Comparison of ENCODE assay signal across 8 mouse cellular contexts in genomic region chr2:34826460-34827231, GRCm38 (mm10). TPM values are rescaled to one million over a fixed set of nuclear protein-coding genes. Genes with fewer than 3 reads are reported as not detected.
DNase-seq lines count a peak whose midpoint lies in the region; ATAC-seq and TF ChIP-seq lines count a peak whose summit lies in the region.

No protein-coding gene starts in this region.

- peak; percentile 42; the same call in 1 of the 2 replicates for ATAC-seq in lung, embryonic 14.5 days (ENCODE audit: insufficient read depth)
- 0 out of 2 replicates have a peak, but pooled peaks have one; percentile 11 for ATAC-seq in hindbrain, embryonic 13.5 days (ENCODE audit: low FRiP score)
- ATAC-seq in megakaryocyte progenitor cell, adult 5-6 weeks (replicated peaks; ENCODE audit: poor library complexity): peak; percentile 32

- peak overlapping the region; percentile 96 for H3K4me3 ChIP-seq in lung, embryonic 14.5 days (ENCODE audit: low read depth, low read length)
- peak overlapping the region; percentile 85 for H3K4me3 ChIP-seq in embryonic facial prominence, embryonic 10.5 days
- peak overlapping the region; percentile 97 for H3K4me3 ChIP-seq in hindbrain, embryonic 13.5 days

- peaks cover 10% of the 10 kb centered on the region for H3K36me3 ChIP-seq in lung, embryonic 14.5 days (ENCODE audit: insufficient read depth)
- peaks cover 15% of the 10 kb centered on the region for H3K36me3 ChIP-seq in embryonic facial prominence, embryonic 10.5 days (replicated peaks)
- peaks cover 8% of the 10 kb centered on the region for H3K36me3 ChIP-seq in hindbrain, embryonic 13.5 days

- H3K9me3 ChIP-seq in lung, embryonic 14.5 days (ENCODE audit: low read depth, low read length): no peaks in the 10 kb centered on the region; the same call in 1 of the 2 replicates
- H3K9me3 ChIP-seq in embryonic facial prominence, embryonic 10.5 days: peaks cover 8% of the 10 kb centered on the region; the same call in 1 of the 2 replicates
- 0 out of 2 replicates have a peak, but pooled peaks cover 4% of the 10 kb centered on the region for H3K9me3 ChIP-seq in hindbrain, embryonic 13.5 days

- WGBS in lung, embryonic 14.5 days: 30% methylated on average over 20 of the region's 21 CpGs
- 37% methylated on average over 20 of the region's 21 CpGs for WGBS in embryonic facial prominence, embryonic 10.5 days
- 36% methylated on average over 20 of the region's 21 CpGs for WGBS in hindbrain, embryonic 13.5 days

- no peak for TF ChIP-seq CTCF in lung, embryonic 14.5 days (IDR thresholded peaks at IDR 0.05; ENCODE audit: low read depth)

- H3K9ac ChIP-seq in lung, embryonic 14.5 days: peak overlapping the region; percentile 94
- H3K9ac ChIP-seq in hindbrain, embryonic 13.5 days: peak overlapping the region; percentile 97

- peak overlapping the region; percentile 86 for H3K27ac ChIP-seq in lung, embryonic 14.5 days (ENCODE audit: low read depth)
- H3K27ac ChIP-seq in embryonic facial prominence, embryonic 10.5 days (replicated peaks): peak overlapping the region; percentile 88
- peak overlapping the region; percentile 91 for H3K27ac ChIP-seq in hindbrain, embryonic 13.5 days

- peaks cover 9% of the 10 kb centered on the region for H3K4me1 ChIP-seq in lung, embryonic 14.5 days (ENCODE audit: insufficient read depth)
- peaks cover 18% of the 10 kb centered on the region for H3K4me1 ChIP-seq in embryonic facial prominence, embryonic 10.5 days
- H3K4me1 ChIP-seq in hindbrain, embryonic 13.5 days (replicated peaks): peaks cover 24% of the 10 kb centered on the region

- DNase-seq in lung, embryonic 14.5 days: no peak
- no peak for DNase-seq in lung, adult 18-20 months
- DNase-seq in embryonic facial prominence, embryonic 10.5 days (ENCODE audit: low spot score): peak; percentile 27
- no peak for DNase-seq in thymus, postnatal 0 days (ENCODE audit: low spot score)
- no peak for DNase-seq in layer of hippocampus, adult 11-12 months (ENCODE audit: low spot score)
- no peak for DNase-seq in adipocyte (ENCODE audit: low spot score)

- no peaks in the 10 kb centered on the region for H3K27me3 ChIP-seq in lung, embryonic 14.5 days (ENCODE audit: insufficient read depth, low read length)
- no peaks in the 10 kb centered on the region for H3K27me3 ChIP-seq in embryonic facial prominence, embryonic 10.5 days (replicated peaks; ENCODE audit: low read depth, poor library complexity, severe bottlenecking)
- peaks cover 8% of the 10 kb centered on the region; the same call in 1 of the 2 replicates for H3K27me3 ChIP-seq in hindbrain, embryonic 13.5 days

- peak overlapping the region; percentile 95 for H3K4me2 ChIP-seq in lung, embryonic 14.5 days
- H3K4me2 ChIP-seq in hindbrain, embryonic 13.5 days: peak overlapping the region; percentile 81

RNA-seq across cellular contexts. Expression of gene Fbxw2, which starts 0.5 kb away (rescaled TPM):
- 73.8 and 77.5 TPM in 2 replicates for polyA plus RNA-seq in lung, embryonic 14.5 days (2014; fragmentation: Nextera tagmentation; extraction: Ambion mirVana)
- 77.3 and 79.0 TPM in 2 replicates for polyA plus RNA-seq in embryonic facial prominence, embryonic 10.5 days (2016; fragmentation: Nextera tagmentation; extraction: Ambion mirVana)
- polyA plus RNA-seq in hindbrain, embryonic 13.5 days (2015; fragmentation: Nextera tagmentation; extraction: Ambion mirVana): 83.1 and 83.8 TPM in 2 replicates
- 47.7 and 48.8 TPM in 2 replicates for total RNA-seq in megakaryocyte progenitor cell, adult 5-6 weeks (2015)
- 49.1 and 54.3 TPM in 2 replicates for total RNA-seq in megakaryocyte progenitor cell, adult 5-6 weeks (2017)
- 86.1 and 106 TPM in 2 replicates for polyA plus RNA-seq in thymus, postnatal 0 days (2015; fragmentation: Nextera tagmentation; extraction: Ambion mirVana)

RNA-seq across cellular contexts. Expression of gene Gm34653, which starts 6.2 kb away (rescaled TPM):
- not detected in 2 replicates for polyA plus RNA-seq in lung, embryonic 14.5 days (2014; fragmentation: Nextera tagmentation; extraction: Ambion mirVana)
- 0.09 TPM in 1 of 2 replicates, not detected in the other for polyA plus RNA-seq in embryonic facial prominence, embryonic 10.5 days (2016; fragmentation: Nextera tagmentation; extraction: Ambion mirVana)
- polyA plus RNA-seq in hindbrain, embryonic 13.5 days (2015; fragmentation: Nextera tagmentation; extraction: Ambion mirVana): not detected in 2 replicates
- 0.64 TPM in 1 of 2 replicates, not detected in the other for total RNA-seq in megakaryocyte progenitor cell, adult 5-6 weeks (2015)
- total RNA-seq in megakaryocyte progenitor cell, adult 5-6 weeks (2017): not detected in 2 replicates
- 0.08 TPM in 1 of 2 replicates, not detected in the other for polyA plus RNA-seq in thymus, postnatal 0 days (2015; fragmentation: Nextera tagmentation; extraction: Ambion mirVana)

RNA-seq across cellular contexts. Expression of gene Rabepk, which starts 26.9 kb away (rescaled TPM):
- 39.6 and 45.0 TPM in 2 replicates for polyA plus RNA-seq in lung, embryonic 14.5 days (2014; fragmentation: Nextera tagmentation; extraction: Ambion mirVana)
- polyA plus RNA-seq in embryonic facial prominence, embryonic 10.5 days (2016; fragmentation: Nextera tagmentation; extraction: Ambion mirVana): 39.3 and 44.2 TPM in 2 replicates
- 28.2 TPM in 2 replicates for polyA plus RNA-seq in hindbrain, embryonic 13.5 days (2015; fragmentation: Nextera tagmentation; extraction: Ambion mirVana)
- total RNA-seq in megakaryocyte progenitor cell, adult 5-6 weeks (2015): 18.1 and 21.7 TPM in 2 replicates
- 40.4 and 52.7 TPM in 2 replicates for total RNA-seq in megakaryocyte progenitor cell, adult 5-6 weeks (2017)
- 35.1 and 37.3 TPM in 2 replicates for polyA plus RNA-seq in thymus, postnatal 0 days (2015; fragmentation: Nextera tagmentation; extraction: Ambion mirVana)

RNA-seq across cellular contexts. Expression of gene Cutal, which starts 47.5 kb away (rescaled TPM):
- 0.57 and 0.64 TPM in 2 replicates for polyA plus RNA-seq in lung, embryonic 14.5 days (2014; fragmentation: Nextera tagmentation; extraction: Ambion mirVana)
- 0.09 TPM in 1 of 2 replicates, not detected in the other for polyA plus RNA-seq in embryonic facial prominence, embryonic 10.5 days (2016; fragmentation: Nextera tagmentation; extraction: Ambion mirVana)
- polyA plus RNA-seq in hindbrain, embryonic 13.5 days (2015; fragmentation: Nextera tagmentation; extraction: Ambion mirVana): not detected in 2 replicates
- total RNA-seq in megakaryocyte progenitor cell, adult 5-6 weeks (2015): not detected in 2 replicates
- total RNA-seq in megakaryocyte progenitor cell, adult 5-6 weeks (2017): not detected in 2 replicates
- 0.30 and 0.62 TPM in 2 replicates for polyA plus RNA-seq in thymus, postnatal 0 days (2015; fragmentation: Nextera tagmentation; extraction: Ambion mirVana)

RNA-seq across cellular contexts. Expression of gene Psmd5, which starts 48.1 kb away (rescaled TPM):
- polyA plus RNA-seq in lung, embryonic 14.5 days (2014; fragmentation: Nextera tagmentation; extraction: Ambion mirVana): 117 and 121 TPM in 2 replicates
- 127 and 133 TPM in 2 replicates for polyA plus RNA-seq in embryonic facial prominence, embryonic 10.5 days (2016; fragmentation: Nextera tagmentation; extraction: Ambion mirVana)
- 95.6 and 105 TPM in 2 replicates for polyA plus RNA-seq in hindbrain, embryonic 13.5 days (2015; fragmentation: Nextera tagmentation; extraction: Ambion mirVana)
- total RNA-seq in megakaryocyte progenitor cell, adult 5-6 weeks (2015): 81.7 and 88.9 TPM in 2 replicates
- 27.5 and 33.9 TPM in 2 replicates for total RNA-seq in megakaryocyte progenitor cell, adult 5-6 weeks (2017)
- 81.1 and 85.3 TPM in 2 replicates for polyA plus RNA-seq in thymus, postnatal 0 days (2015; fragmentation: Nextera tagmentation; extraction: Ambion mirVana)
